Mouse (Mus musculus) lung, adult 2 months (tissue): ENCODE results near the gene Gtf2b.

ENCODE experiments used
- CTCF ChIP-seq: fragments of 200-500 bp; IDR thresholded peaks from 2 replicates; pipeline ENCODE4 v1.5.1; 2011; ENCODE audit warnings: mild to moderate bottlenecking, low read length, control low read depth; ENCODE audit not compliant: insufficient read depth
- POLR2A ChIP-seq: fragments of 200-500 bp; IDR thresholded peaks from 2 replicates; pipeline ENCODE4 v1.6.1; 2011; ENCODE audit warnings: low read depth, mild to moderate bottlenecking, control low read depth, low read length, borderline replicate concordance; ENCODE audit errors: extremely low read depth

DNA sequence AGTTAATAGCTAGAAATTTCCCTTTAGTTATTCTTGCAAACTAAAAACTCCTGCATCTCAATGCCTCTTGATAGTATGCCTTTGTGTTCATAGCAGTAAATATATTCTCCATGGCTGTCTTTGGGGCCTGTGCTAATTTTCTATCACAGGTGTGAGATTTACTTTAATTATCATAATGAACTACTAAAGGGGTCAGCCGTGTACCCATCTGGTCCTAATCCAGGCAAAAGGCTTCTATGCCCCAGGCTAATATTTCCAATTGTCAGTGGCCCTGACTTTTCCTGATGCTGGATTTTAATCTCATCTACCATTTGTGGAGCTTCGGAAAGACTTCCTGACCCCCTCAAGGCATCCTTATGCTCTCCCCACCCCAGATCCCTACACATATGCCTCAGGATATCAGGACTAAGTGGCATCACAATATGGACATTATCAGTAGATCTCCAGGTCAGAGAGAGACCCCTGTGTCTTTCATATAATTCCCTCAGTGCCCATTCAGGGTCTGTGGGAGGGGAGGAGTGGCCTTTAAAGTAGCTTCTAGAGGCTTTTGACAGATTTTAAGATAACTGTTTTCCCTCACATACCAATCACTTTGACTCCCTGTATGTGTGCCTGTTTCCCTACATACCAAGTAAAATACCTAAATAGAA, 21.7 kb downstream of the Gtf2b start:
- TF ChIP-seq POLR2A (no peak), CTCF (no peak)
